Comparison of ENCODE assay signal across 8 mouse cellular contexts in genomic region chr19:40270351-40271307, GRCm38 (mm10). TPM values are rescaled to one million over a fixed set of nuclear protein-coding genes. Genes with fewer than 3 reads are reported as not detected.
DNase-seq lines count a peak whose midpoint lies in the region; ATAC-seq and TF ChIP-seq lines count a peak whose summit lies in the region.

No protein-coding gene starts in this region.

- H3K27ac ChIP-seq in CH12.LX (ENCODE audit: insufficient read depth, low read depth) = no peak overlapping the region
- peak overlapping the region; percentile 86 for H3K27ac ChIP-seq in heart, embryonic 15.5 days
- no peak overlapping the region for H3K27ac ChIP-seq in limb, embryonic 12.5 days
- H3K27ac ChIP-seq in midbrain, embryonic 13.5 days = no peak overlapping the region
- peak overlapping the region; percentile 55 for H3K27ac ChIP-seq in thymus, adult 2 months (ENCODE audit: control insufficient read depth, insufficient read depth, low read length)

- TF ChIP-seq RAD21 in CH12.LX (IDR thresholded peaks at IDR 0.05; ENCODE audit: low read depth, low read length) = no peak

- ATAC-seq in heart, embryonic 15.5 days (replicated peaks; ENCODE audit: insufficient number of reproducible peaks, insufficient read depth, low FRiP score, low read depth) = peak; percentile 53
- peak; percentile 16; the same call in 1 of the 2 replicates for ATAC-seq in limb, embryonic 12.5 days (ENCODE audit: insufficient number of reproducible peaks, insufficient read depth, low FRiP score, low TSS enrichment, low read depth)
- ATAC-seq in midbrain, embryonic 13.5 days = peak; percentile 57

- H3K4me3 ChIP-seq in CH12.LX (replicated peaks in 1 of 3; ENCODE audit: low read depth in 2 of 3, low read length in 2 of 3, poor library complexity in 1 of 3) = peak overlapping the region; percentile 23 to 76 (median 71)
- peak overlapping the region; percentile 70 for H3K4me3 ChIP-seq in heart, embryonic 15.5 days
- peak overlapping the region; percentile 59 for H3K4me3 ChIP-seq in limb, embryonic 12.5 days (replicated peaks)
- H3K4me3 ChIP-seq in midbrain, embryonic 13.5 days (replicated peaks) = peak overlapping the region; percentile 50
- peak overlapping the region; percentile 87 for H3K4me3 ChIP-seq in thymus, adult 2 months (ENCODE audit: control insufficient read depth, insufficient read depth, low read length)

- peak overlapping the region; percentile 12; the same call in 1 of the 2 replicates for H3K9ac ChIP-seq in CH12.LX (ENCODE audit: insufficient read depth, low read depth)
- peak overlapping the region; percentile 74 for H3K9ac ChIP-seq in heart, embryonic 15.5 days
- H3K9ac ChIP-seq in limb, embryonic 12.5 days (replicated peaks) = peak overlapping the region; percentile 66
- peak overlapping the region; percentile 56; the same call in 1 of the 2 replicates for H3K9ac ChIP-seq in midbrain, embryonic 13.5 days (replicated peaks)

- WGBS in heart, embryonic 15.5 days = 4% methylated on average over 63 of the region's 63 CpGs
- 7% methylated on average over 63 of the region's 63 CpGs for WGBS in limb, embryonic 12.5 days
- 8% methylated on average over 63 of the region's 63 CpGs for WGBS in midbrain, embryonic 13.5 days
- WGBS in thymus, adult 2 months = 16% methylated on average over 63 of the region's 63 CpGs

- no peaks in the 10 kb centered on the region for H3K36me3 ChIP-seq in CH12.LX (replicated peaks in 1 of 2; ENCODE audit: control insufficient read depth in 1 of 2, insufficient read depth in 1 of 2, low read length in 1 of 2)
- H3K36me3 ChIP-seq in heart, embryonic 15.5 days = 0 out of 2 replicates have a peak, but pooled peaks cover 2% of the 10 kb centered on the region
- no peaks in the 10 kb centered on the region for H3K36me3 ChIP-seq in limb, embryonic 12.5 days
- no peaks in the 10 kb centered on the region for H3K36me3 ChIP-seq in midbrain, embryonic 13.5 days
- H3K36me3 ChIP-seq in thymus, adult 2 months (ENCODE audit: control insufficient read depth, insufficient read depth, low read length) = no peaks in the 10 kb centered on the region

- no peak for TF ChIP-seq POLR2A in CH12.LX (IDR thresholded peaks at IDR 0.05; ENCODE audit: low read depth, low read length)
- TF ChIP-seq POLR2A in thymus, adult 2 months (IDR thresholded peaks at IDR 0.05; ENCODE audit: control insufficient read depth, extremely low read depth, insufficient read depth, low read length, poor library complexity) = no peak

- dilution Hi-C loops in CH12.LX (cut with MboI; ENCODE audit: extremely low pct_ligation_motif_present, extremely low pct_unique_long_range_greater_than_20kb, low sequenced_read_pairs) = no loop called here

- H3K27me3 ChIP-seq in CH12.LX (replicated peaks) = peaks cover 2% of the 10 kb centered on the region
- no peaks in the 10 kb centered on the region for H3K27me3 ChIP-seq in heart, embryonic 15.5 days
- peaks cover 47% of the 10 kb centered on the region for H3K27me3 ChIP-seq in limb, embryonic 12.5 days
- peaks cover 39% of the 10 kb centered on the region for H3K27me3 ChIP-seq in midbrain, embryonic 13.5 days
- H3K27me3 ChIP-seq in thymus, adult 2 months (ENCODE audit: control insufficient read depth, insufficient read depth, low read length) = no peaks in the 10 kb centered on the region

- no peaks in the 10 kb centered on the region for H3K9me3 ChIP-seq in CH12.LX (replicated peaks; ENCODE audit: low read length)
- no peaks in the 10 kb centered on the region for H3K9me3 ChIP-seq in heart, embryonic 15.5 days (replicated peaks)
- H3K9me3 ChIP-seq in limb, embryonic 12.5 days = no peaks in the 10 kb centered on the region
- H3K9me3 ChIP-seq in midbrain, embryonic 13.5 days = no peaks in the 10 kb centered on the region

- H3K4me1 ChIP-seq in CH12.LX (ENCODE audit: control insufficient read depth in 1 of 2, insufficient read depth in 2 of 2) = peaks cover 2 to 18% of the 10 kb centered on the region in 2 experiments; a peak in 2 of 4 replicates
- peaks cover 33% of the 10 kb centered on the region for H3K4me1 ChIP-seq in heart, embryonic 15.5 days (replicated peaks)
- no peaks in the 10 kb centered on the region; the same call in 1 of the 2 replicates for H3K4me1 ChIP-seq in limb, embryonic 12.5 days (replicated peaks)
- H3K4me1 ChIP-seq in midbrain, embryonic 13.5 days (replicated peaks) = peaks cover 16% of the 10 kb centered on the region
- H3K4me1 ChIP-seq in thymus, adult 2 months (replicated peaks; ENCODE audit: control insufficient read depth, insufficient read depth, low read length) = peaks cover 22% of the 10 kb centered on the region

- no peaks in the 10 kb centered on the region for H3K79me2 ChIP-seq in CH12.LX (replicated peaks; ENCODE audit: control insufficient read depth, extremely low read depth, insufficient read depth, poor library complexity, severe bottlenecking)

- no peak for TF ChIP-seq CTCF in CH12.LX (conservative IDR thresholded peaks at IDR 0.05 in 1 of 2, IDR thresholded peaks at IDR 0.05 in 1 of 2; ENCODE audit: low read depth in 2 of 2, low read length in 2 of 2)
- TF ChIP-seq CTCF in thymus, adult 2 months (IDR thresholded peaks at IDR 0.05; ENCODE audit: borderline replicate concordance, control insufficient read depth, extremely low read depth, insufficient read depth, low read length, poor library complexity) = no peak

- DNase-seq in 3T3-L1 (ENCODE audit: low read depth, low spot score) (peak; percentile 52), CH12.LX (ENCODE audit: extremely low read depth) (peak; percentile 18)
- DNase-seq in embryo, embryonic 10.5 days (ENCODE audit: low spot score) = peak; percentile 43
- peak; percentile 76 for DNase-seq in thymus, adult 2 months
- DNase-seq in right cerebral cortex, adult 2 months (ENCODE audit: low spot score in 2 of 2) = no peak

- in situ Hi-C loops in CH12.LX (cut with MboI; ENCODE audit: low pct_ligation_motif_present, low pct_unique_long_range_greater_than_20kb, low sequenced_read_pairs) = no loop called here

- no peak for TF ChIP-seq EP300 in CH12.LX (IDR thresholded peaks at IDR 0.05; ENCODE audit: low read length)

- peak overlapping the region; percentile 58; the same call in 1 of the 2 replicates for H3K4me2 ChIP-seq in CH12.LX (ENCODE audit: insufficient read depth, low read depth, poor library complexity, severe bottlenecking)
- peak overlapping the region; percentile 72 for H3K4me2 ChIP-seq in heart, embryonic 15.5 days
- H3K4me2 ChIP-seq in limb, embryonic 12.5 days = peak overlapping the region; percentile 95
- peak overlapping the region; percentile 79 for H3K4me2 ChIP-seq in midbrain, embryonic 13.5 days (replicated peaks)

TF ChIP-seq in CH12.LX, 34 proteins besides CTCF, POLR2A, EP300 and RAD21:
- TF ChIP-seq JUND (conservative IDR thresholded peaks at IDR 0.05; ENCODE audit: low read depth, low read length) = no peak
- TF ChIP-seq HCFC1 (IDR thresholded peaks at IDR 0.05; ENCODE audit: low read depth, low read length) = no peak
- TF ChIP-seq UBTF (IDR thresholded peaks at IDR 0.05; ENCODE audit: low read depth, low read length) = peak; percentile 86
- no peak for TF ChIP-seq ZC3H11A (IDR thresholded peaks at IDR 0.05; ENCODE audit: low read depth, low read length)
- 0 out of 2 replicates have a peak, but pooled peaks have one; percentile 8 for TF ChIP-seq NRF1 (IDR thresholded peaks at IDR 0.05; ENCODE audit: low read depth, low read length)
- peak; percentile 1; the same call in 1 of the 2 replicates for TF ChIP-seq SIN3A (IDR thresholded peaks at IDR 0.05; ENCODE audit: low read length)
- TF ChIP-seq MXI1 (IDR thresholded peaks at IDR 0.05; ENCODE audit: low read depth, low read length) = peak; percentile 29; the same call in 1 of the 2 replicates
- peak; percentile 64 for TF ChIP-seq ELF1 (IDR thresholded peaks at IDR 0.05; ENCODE audit: low read depth, low read length)
TF ChIP-seq in CH12.LX: peak in this region for 5.

RNA-seq across cellular contexts. Expression of gene Pdlim1, which starts 1.0 kb away (rescaled TPM):
- total RNA-seq in CH12.LX (2012; rRNA removed) (16.4 and 18.7 TPM in 2 replicates), CH12.LX (2014; rRNA removed) (14.3 and 15.1 TPM in 2 replicates)
- polyA plus RNA-seq in CH12.LX (2012; ENCODE audit: insufficient read length, low read depth) = 54.9 and 57.0 TPM in 2 replicates
- 245 and 283 TPM in 2 replicates for polyA plus RNA-seq in heart, embryonic 15.5 days (2015; fragmentation: Nextera tagmentation; extraction: Ambion mirVana)
- 89.9 and 92.1 TPM in 2 replicates for polyA plus RNA-seq in limb, embryonic 12.5 days (2016; fragmentation: Nextera tagmentation; extraction: Ambion mirVana)
- polyA plus RNA-seq in midbrain, embryonic 13.5 days (2015; fragmentation: Nextera tagmentation; extraction: Ambion mirVana) = 17.7 and 19.4 TPM in 2 replicates
- 133 and 136 TPM in 2 replicates for polyA plus RNA-seq in thymus, adult 2 months (2012; rRNA removed)

Comparison
In these comparisons a context has a peak if more than half of its experiments do, and no peak if none do; other contexts are left out.
1. DNase-seq: peak in 3T3-L1 (single experiment), CH12.LX (single experiment), embryo, embryonic 10.5 days (single experiment) and thymus, adult 2 months (single experiment); none in right cerebral cortex, adult 2 months (0 of 2).
2. H3K27ac ChIP-seq: peak in heart, embryonic 15.5 days (single experiment) and thymus, adult 2 months (single experiment); none in CH12.LX (single experiment), limb, embryonic 12.5 days (single experiment) and midbrain, embryonic 13.5 days (single experiment).
3. H3K9ac ChIP-seq: peak in every context shown above with its lines; median percentile 74 in heart, embryonic 15.5 days; 66 in limb, embryonic 12.5 days; 56 in midbrain, embryonic 13.5 days; 12 in CH12.LX.
4. Peak in every context shown above with its lines, with median percentiles within 50 percentile points of each other: H3K4me2 ChIP-seq, H3K4me3 ChIP-seq and ATAC-seq.